Mouse (Mus musculus): ENCODE results near the gene Cptp. TPM values are rescaled to one million over a fixed set of nuclear protein-coding genes. Genes with fewer than 3 reads are reported as not detected.

The Cptp gene
- polyA plus RNA-seq, 1 experiment: 33.3 TPM

GRCm38 (mm10) chr4:155861787-155862186, 7.5 kb downstream of the Cptp start:
- H3K4me1 ChIP-seq (ENCODE audit: control insufficient read depth, insufficient read depth, low read length): no peaks in the 10 kb centered on the region
- no peak for DNase-seq
- WGBS: 84% methylated on average over 7 of the region's 7 CpGs
- no peak for TF ChIP-seq POLR2A (IDR thresholded peaks at IDR 0.05; ENCODE audit: borderline replicate concordance, extremely low read depth, low read depth, low read length)
- TF ChIP-seq CTCF (IDR thresholded peaks at IDR 0.05; ENCODE audit: insufficient read depth, low read length): no peak
- no peak overlapping the region for H3K4me3 ChIP-seq (replicated peaks; ENCODE audit: extremely low read depth, low read depth, low read length)

GRCm38 (mm10) chr4:155859318-155859717, 9.9 kb downstream of the Cptp start:
- DNase-seq: no peak
- H3K4me3 ChIP-seq (replicated peaks; ENCODE audit: extremely low read depth, low read depth, low read length): no peak overlapping the region
- TF ChIP-seq POLR2A (IDR thresholded peaks at IDR 0.05; ENCODE audit: borderline replicate concordance, extremely low read depth, low read depth, low read length): no peak
- no peak for TF ChIP-seq CTCF (IDR thresholded peaks at IDR 0.05; ENCODE audit: insufficient read depth, low read length)
- 32% methylated on average over 13 of the region's 13 CpGs for WGBS
- no peaks in the 10 kb centered on the region for H3K4me1 ChIP-seq (ENCODE audit: control insufficient read depth, insufficient read depth, low read length)

GRCm38 (mm10) chr4:155856881-155857280, 12.4 kb downstream of the Cptp start:
- WGBS: 84% methylated on average over 3 of the region's 3 CpGs
- H3K4me3 ChIP-seq (replicated peaks; ENCODE audit: extremely low read depth, low read depth, low read length): no peak overlapping the region
- 0 out of 2 replicates have a peak, but pooled peaks cover 2% of the 10 kb centered on the region for H3K4me1 ChIP-seq (ENCODE audit: control insufficient read depth, insufficient read depth, low read length)
- DNase-seq: no peak
- TF ChIP-seq CTCF (IDR thresholded peaks at IDR 0.05; ENCODE audit: insufficient read depth, low read length) (no peak), POLR2A (IDR thresholded peaks at IDR 0.05; ENCODE audit: borderline replicate concordance, extremely low read depth, low read depth, low read length) (no peak)

- no peak for DNase-seq
- 92% methylated on average over 12 of the region's 12 CpGs for WGBS
- TF ChIP-seq CTCF (IDR thresholded peaks at IDR 0.05; ENCODE audit: insufficient read depth, low read length) (no peak), POLR2A (IDR thresholded peaks at IDR 0.05; ENCODE audit: borderline replicate concordance, extremely low read depth, low read depth, low read length) (no peak)
- H3K4me1 ChIP-seq (ENCODE audit: control insufficient read depth, insufficient read depth, low read length): 0 out of 2 replicates have a peak, but pooled peaks cover 4% of the 10 kb centered on the region
- H3K4me3 ChIP-seq (replicated peaks; ENCODE audit: extremely low read depth, low read depth, low read length): no peak overlapping the region
These were observed 13.2 kb downstream of the Cptp start for GRCm38 (mm10) chr4:155856071-155856470.

- DNase-seq: no peak
- TF ChIP-seq CTCF (IDR thresholded peaks at IDR 0.05; ENCODE audit: insufficient read depth, low read length): no peak
- TF ChIP-seq POLR2A (IDR thresholded peaks at IDR 0.05; ENCODE audit: borderline replicate concordance, extremely low read depth, low read depth, low read length): peak; percentile 15; the same call in 1 of the 2 replicates
- no peak overlapping the region for H3K4me3 ChIP-seq (replicated peaks; ENCODE audit: extremely low read depth, low read depth, low read length)
- 93% methylated on average over 12 of the region's 12 CpGs for WGBS
- H3K4me1 ChIP-seq (ENCODE audit: control insufficient read depth, insufficient read depth, low read length): 0 out of 2 replicates have a peak, but pooled peaks cover 4% of the 10 kb centered on the region
These were observed 14.2 kb downstream of the Cptp start for GRCm38 (mm10) chr4:155854991-155855390.

GRCm38 (mm10) chr4:155853421-155853820, 15.8 kb downstream of the Cptp start:
- Histone ChIP-seq H3K4me1 (ENCODE audit: control insufficient read depth, insufficient read depth, low read length) (peaks cover 10% of the 10 kb centered on the region; the same call in 1 of the 2 replicates), H3K4me3 (replicated peaks; ENCODE audit: extremely low read depth, low read depth, low read length) (no peak overlapping the region)
- no peak for DNase-seq
- WGBS: 92% methylated on average over 9 of the region's 9 CpGs
- TF ChIP-seq POLR2A (IDR thresholded peaks at IDR 0.05; ENCODE audit: borderline replicate concordance, extremely low read depth, low read depth, low read length) (no peak), CTCF (IDR thresholded peaks at IDR 0.05; ENCODE audit: insufficient read depth, low read length) (no peak)

GRCm38 (mm10) chr4:155851951-155852411, 17.3 kb downstream of the Cptp start:
- peaks cover 14% of the 10 kb centered on the region for H3K4me1 ChIP-seq (ENCODE audit: control insufficient read depth, insufficient read depth, low read length)
- DNase-seq: peak; percentile 23
- no peak overlapping the region for H3K4me3 ChIP-seq (replicated peaks; ENCODE audit: extremely low read depth, low read depth, low read length)
- 49% methylated on average over 2 of the region's 2 CpGs for WGBS
- TF ChIP-seq CTCF (IDR thresholded peaks at IDR 0.05; ENCODE audit: insufficient read depth, low read length) (no peak), POLR2A (IDR thresholded peaks at IDR 0.05; ENCODE audit: borderline replicate concordance, extremely low read depth, low read depth, low read length) (no peak)

- Histone ChIP-seq H3K4me3 (replicated peaks; ENCODE audit: extremely low read depth, low read depth, low read length) (no peak overlapping the region), H3K4me1 (ENCODE audit: control insufficient read depth, insufficient read depth, low read length) (peaks cover 19% of the 10 kb centered on the region)
- TF ChIP-seq POLR2A (IDR thresholded peaks at IDR 0.05; ENCODE audit: borderline replicate concordance, extremely low read depth, low read depth, low read length): no peak
- no peak for TF ChIP-seq CTCF (IDR thresholded peaks at IDR 0.05; ENCODE audit: insufficient read depth, low read length)
- 85% methylated on average over 3 of the region's 3 CpGs for WGBS
- no peak for DNase-seq
These were observed 17.9 kb downstream of the Cptp start for GRCm38 (mm10) chr4:155851368-155851767.

- H3K4me3 ChIP-seq (replicated peaks; ENCODE audit: extremely low read depth, low read depth, low read length): no peak overlapping the region
- DNase-seq: no peak
- WGBS: 85% methylated on average over 3 of the region's 3 CpGs
- TF ChIP-seq POLR2A (IDR thresholded peaks at IDR 0.05; ENCODE audit: borderline replicate concordance, extremely low read depth, low read depth, low read length) (no peak), CTCF (IDR thresholded peaks at IDR 0.05; ENCODE audit: insufficient read depth, low read length) (no peak)
- peaks cover 19% of the 10 kb centered on the region for H3K4me1 ChIP-seq (ENCODE audit: control insufficient read depth, insufficient read depth, low read length)
These were observed 19.3 kb downstream of the Cptp start for GRCm38 (mm10) chr4:155849792-155850451.

GRCm38 (mm10) chr4:155849391-155849790, 19.8 kb downstream of the Cptp start:
- Histone ChIP-seq H3K4me1 (ENCODE audit: control insufficient read depth, insufficient read depth, low read length) (peaks cover 19% of the 10 kb centered on the region), H3K4me3 (replicated peaks; ENCODE audit: extremely low read depth, low read depth, low read length) (no peak overlapping the region)
- TF ChIP-seq POLR2A (IDR thresholded peaks at IDR 0.05; ENCODE audit: borderline replicate concordance, extremely low read depth, low read depth, low read length) (no peak), CTCF (IDR thresholded peaks at IDR 0.05; ENCODE audit: insufficient read depth, low read length) (no peak)
- WGBS: 84% methylated on average over 2 of the region's 2 CpGs
- DNase-seq: no peak

Data from lung, adult 2 months (tissue).